Mouse (Mus musculus) E14TG2a.4 (cell line): ENCODE data around the gene Atf1.

ENCODE experiments used
- CTCF ChIP-seq: conservative IDR thresholded peaks from 2 replicates; pipeline ENCODE4 v1.5.1; 2014; ENCODE audit warnings: low read length
- NANOG ChIP-seq: IDR thresholded peaks from 2 replicates; pipeline ENCODE4 v1.6.1; 2014; ENCODE audit warnings: borderline replicate concordance, low read length, mixed read lengths
- POU5F1 ChIP-seq: IDR thresholded peaks from 2 replicates; pipeline ENCODE4 v1.6.1; 2014; ENCODE audit warnings: low read length, borderline replicate concordance

GRCm38 (mm10) chr15:100230655-100231054, 3.0 kb downstream of the Atf1 start:
- TF ChIP-seq CTCF (peak; percentile 15), POU5F1 (no peak), NANOG (no peak)
